9 mouse cellular contexts compared by ENCODE assay signal in the genomic region with DNA sequence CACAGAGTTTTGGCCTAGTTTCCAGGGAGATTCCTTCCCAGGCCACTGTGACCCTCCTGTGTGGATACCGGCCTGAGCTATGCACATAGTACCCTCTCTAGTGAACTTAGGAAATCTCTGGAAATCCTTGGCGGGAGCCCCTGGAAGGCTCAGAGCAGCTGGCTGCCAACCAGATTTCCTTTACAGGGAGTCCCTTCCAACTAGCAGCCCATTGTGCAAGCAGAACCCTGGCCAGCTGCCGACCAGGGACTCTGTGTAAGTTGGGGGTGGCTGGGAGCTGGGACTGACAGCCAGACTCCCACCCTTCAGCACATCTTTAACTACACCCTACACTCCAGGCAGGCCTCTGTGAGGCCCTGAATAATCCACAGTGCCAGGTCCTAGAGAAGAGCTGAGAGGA.
DNase-seq lines count a peak whose midpoint lies in the region; ATAC-seq and TF ChIP-seq lines count a peak whose summit lies in the region.
"Had no signal": no experiment of that assay in that cellular context is flagged by ENCODE, and none has a peak within 500 bp of the region (broad histone marks: within the 10 kb centered on the region; RNA-seq: fewer than 3 reads in every experiment).

No protein-coding gene starts in this region.

- no peak for TF ChIP-seq CTCF in intestine, postnatal 0 days (IDR thresholded peaks at IDR 0.05; ENCODE audit: low read depth)

- H3K4me3 ChIP-seq in intestine, embryonic 14.5 days (ENCODE audit: low read depth, low read length) = no peak overlapping the region
- H3K4me3 ChIP-seq in intestine, postnatal 0 days (ENCODE audit: low read depth, low read length) = no peak overlapping the region
- no peak overlapping the region for H3K4me3 ChIP-seq in forebrain, embryonic 16.5 days (replicated peaks; ENCODE audit: low read length)
- no peak overlapping the region for H3K4me3 ChIP-seq in heart, embryonic 15.5 days
- H3K4me3 ChIP-seq: megakaryocyte, embryonic 14.5 days had no signal

- H3K36me3 ChIP-seq in intestine, embryonic 14.5 days (ENCODE audit: control insufficient read depth, insufficient read depth, low read length) = no peaks in the 10 kb centered on the region
- no peaks in the 10 kb centered on the region for H3K36me3 ChIP-seq in intestine, postnatal 0 days (ENCODE audit: control insufficient read depth, insufficient read depth)
- no peaks in the 10 kb centered on the region for H3K36me3 ChIP-seq in forebrain, embryonic 16.5 days (ENCODE audit: control insufficient read depth, insufficient read depth)
- no peaks in the 10 kb centered on the region for H3K36me3 ChIP-seq in heart, embryonic 15.5 days

- no peaks in the 10 kb centered on the region for H3K9me3 ChIP-seq in intestine, embryonic 14.5 days (ENCODE audit: control insufficient read depth, low read length)
- H3K9me3 ChIP-seq in intestine, postnatal 0 days (ENCODE audit: control insufficient read depth) = no peaks in the 10 kb centered on the region
- no peaks in the 10 kb centered on the region for H3K9me3 ChIP-seq in forebrain, embryonic 16.5 days (ENCODE audit: control insufficient read depth, low read length)
- H3K9me3 ChIP-seq in heart, embryonic 15.5 days (replicated peaks) = no peaks in the 10 kb centered on the region

- H3K4me2 ChIP-seq in intestine, embryonic 14.5 days (ENCODE audit: low read length) = no peak overlapping the region
- no peak overlapping the region for H3K4me2 ChIP-seq in intestine, postnatal 0 days (replicated peaks; ENCODE audit: low read depth)
- no peak overlapping the region for H3K4me2 ChIP-seq in forebrain, embryonic 16.5 days (ENCODE audit: low read length)
- no peak overlapping the region for H3K4me2 ChIP-seq in heart, embryonic 15.5 days

- 41% methylated on average over 3 of the region's 3 CpGs for WGBS in intestine, embryonic 14.5 days
- 47% methylated on average over 3 of the region's 3 CpGs for WGBS in intestine, postnatal 0 days
- WGBS in forebrain, embryonic 16.5 days = 5% methylated on average over 3 of the region's 3 CpGs
- WGBS in heart, embryonic 15.5 days = 5% methylated on average over 3 of the region's 3 CpGs

- DNase-seq in intestine, embryonic 14.5 days (ENCODE audit: low spot score) = peak; percentile 70
- peak; percentile 29 to 46 for DNase-seq in layer of hippocampus, adult 8-10 months (ENCODE audit: low spot score in 2 of 2)
- DNase-seq in lung, postnatal 4 days = peak; percentile 77 to 89
- DNase-seq in testis, postnatal 10 days (ENCODE audit: low spot score) = peak; percentile 85
- DNase-seq in thymus, postnatal 0 days (ENCODE audit: low spot score) = no peak

- H3K27me3 ChIP-seq in intestine, embryonic 14.5 days (replicated peaks; ENCODE audit: control insufficient read depth, insufficient read depth, low read length) = no peaks in the 10 kb centered on the region
- H3K27me3 ChIP-seq in intestine, postnatal 0 days (replicated peaks; ENCODE audit: control insufficient read depth, insufficient read depth, low read length) = no peaks in the 10 kb centered on the region
- H3K27me3 ChIP-seq in forebrain, embryonic 16.5 days (replicated peaks; ENCODE audit: control insufficient read depth, insufficient read depth, low read length) = no peaks in the 10 kb centered on the region
- no peaks in the 10 kb centered on the region for H3K27me3 ChIP-seq in heart, embryonic 15.5 days
- H3K27me3 ChIP-seq: megakaryocyte, embryonic 14.5 days had no signal

- no peak for ATAC-seq in intestine, embryonic 14.5 days (replicated peaks; ENCODE audit: low FRiP score, low TSS enrichment, low read depth)
- ATAC-seq in intestine, postnatal 0 days = no peak
- ATAC-seq in forebrain, embryonic 16.5 days = peak; percentile 96
- ATAC-seq in heart, embryonic 15.5 days (replicated peaks; ENCODE audit: insufficient number of reproducible peaks, insufficient read depth, low FRiP score, low read depth) = peak; percentile 87

- no peak overlapping the region for H3K9ac ChIP-seq in intestine, embryonic 14.5 days (ENCODE audit: low read length)
- no peak overlapping the region for H3K9ac ChIP-seq in intestine, postnatal 0 days (ENCODE audit: low read depth, low read length)
- no peak overlapping the region for H3K9ac ChIP-seq in forebrain, embryonic 16.5 days (replicated peaks; ENCODE audit: low read depth, low read length)
- no peak overlapping the region for H3K9ac ChIP-seq in heart, embryonic 15.5 days

- H3K4me1 ChIP-seq in intestine, embryonic 14.5 days (replicated peaks; ENCODE audit: control insufficient read depth, insufficient read depth, low read length) = no peaks in the 10 kb centered on the region
- no peaks in the 10 kb centered on the region for H3K4me1 ChIP-seq in intestine, postnatal 0 days (replicated peaks; ENCODE audit: control insufficient read depth, insufficient read depth, low read length)
- H3K4me1 ChIP-seq in forebrain, embryonic 16.5 days (replicated peaks; ENCODE audit: control insufficient read depth, insufficient read depth, low read length) = peaks cover 9% of the 10 kb centered on the region
- H3K4me1 ChIP-seq in heart, embryonic 15.5 days (replicated peaks) = peaks cover 26% of the 10 kb centered on the region
- H3K4me1 ChIP-seq: megakaryocyte, embryonic 14.5 days had no signal

- no peak overlapping the region; the same call in 1 of the 2 replicates for H3K27ac ChIP-seq in intestine, embryonic 14.5 days (ENCODE audit: low read depth)
- H3K27ac ChIP-seq in intestine, postnatal 0 days (ENCODE audit: low read depth, low read length) = no peak overlapping the region
- H3K27ac ChIP-seq in forebrain, embryonic 16.5 days (ENCODE audit: low read length) = peak overlapping the region; percentile 67
- peak overlapping the region; percentile 83 for H3K27ac ChIP-seq in heart, embryonic 15.5 days

Comparison
In these comparisons a context has a peak if more than half of its experiments do, and no peak if none do; other contexts are left out.
1. ATAC-seq: peak in forebrain, embryonic 16.5 days (single experiment) and heart, embryonic 15.5 days (single experiment); none in intestine, embryonic 14.5 days (single experiment) and intestine, postnatal 0 days (single experiment).
2. H3K27ac ChIP-seq: peak in forebrain, embryonic 16.5 days (single experiment) and heart, embryonic 15.5 days (single experiment); none in intestine, embryonic 14.5 days (single experiment) and intestine, postnatal 0 days (single experiment).